Mouse (Mus musculus) stomach, postnatal 0 days (tissue): ENCODE data around the gene Jrkl. TPM values are rescaled to one million over a fixed set of nuclear protein-coding genes. Genes with fewer than 3 reads are reported as not detected.

Source experiments
- ATAC-seq: fragments of 200-750 bp; cut with Nextera tagmentation; 2 replicates; pipeline ENCODE4 v1.8.0; 2017; ENCODE audit not compliant: low FRiP score, low TSS enrichment
- DNase-seq: peaks from one replicate; pipeline ENCODE4 v3.0.0-alpha.2; 2016; ENCODE audit warnings: low spot score
- H3K27ac ChIP-seq: fragments of 300-500 bp; sonication (generic); replicated peaks from 2 replicates; pipeline ENCODE4 v1.5.1; 2014; ENCODE audit warnings: mild to moderate bottlenecking, control low read depth
- H3K27me3 ChIP-seq: fragments of 300-500 bp; sonication (generic); 2 replicates; pipeline ENCODE4 v1.6.1; 2014; ENCODE audit warnings: low read length; ENCODE audit not compliant: control insufficient read depth, insufficient read depth
- H3K36me3 ChIP-seq: fragments of 300-500 bp; sonication (generic); 2 replicates; pipeline ENCODE4 v1.6.1; 2014; ENCODE audit warnings: low read length, mixed read lengths; ENCODE audit not compliant: control insufficient read depth, insufficient read depth
- H3K4me1 ChIP-seq: fragments of 300-500 bp; sonication (generic); replicated peaks from 2 replicates; pipeline ENCODE4 v1.6.1; 2014; ENCODE audit warnings: antibody characterized with exemption; ENCODE audit not compliant: control insufficient read depth, insufficient read depth
- H3K4me2 ChIP-seq: fragments of 300-500 bp; sonication (generic); replicated peaks from 2 replicates; pipeline ENCODE4 v1.6.1; 2014; ENCODE audit warnings: low read depth, mild to moderate bottlenecking, control low read depth, moderate library complexity
- H3K4me3 ChIP-seq: fragments of 300-500 bp; sonication (generic); 2 replicates; pipeline ENCODE4 v1.5.1; 2014; ENCODE audit warnings: low read depth, low read length, control low read depth
- H3K9ac ChIP-seq: fragments of 300-500 bp; sonication (generic); 2 replicates; pipeline ENCODE4 v1.6.1; 2014; ENCODE audit warnings: mild to moderate bottlenecking, low read length, control low read depth, mixed read lengths
- H3K9me3 ChIP-seq: fragments of 300-500 bp; sonication (generic); 2 replicates; pipeline ENCODE4 v1.6.1; 2016; ENCODE audit warnings: low read length; ENCODE audit not compliant: control insufficient read depth
- CTCF ChIP-seq: IDR thresholded peaks from 2 replicates; pipeline ENCODE4 v1.5.1; 2016; ENCODE audit warnings: antibody characterized with exemption, low read depth, mild to moderate bottlenecking, moderate library complexity
- EP300 ChIP-seq: optimal IDR thresholded peaks from 2 replicates; pipeline ENCODE3; 2016; ENCODE audit warnings: antibody characterized with exemption
- WGBS: fragments of 180-500 bp; shearing (Covaris S2); extraction: QIAGEN DNeasy Blood & Tissue Kit; methylation state at CpG from one replicate; pipeline ENCODE4 v1.1.7; 2014; 5-methylcytosine and 5-hydroxymethylcytosine counted together
- polyA plus RNA-seq: library from polyadenylated mRNA; unstranded; fragments of >200 nt; fragmentation: Nextera tagmentation; extraction: Ambion mirVana; gene quantifications from 2 replicates; pipeline ENCODE4 v1.2.1, GENCODE M21; 2015

The Jrkl gene
- polyA plus RNA-seq, 1 experiment from 2014 or later = 7.2 TPM

- Histone ChIP-seq H3K27me3 (no peaks in the 10 kb centered on the region), H3K36me3 (no peaks in the 10 kb centered on the region), H3K4me3 (no peak overlapping the region), H3K9ac (no peak overlapping the region), H3K4me2 (no peak overlapping the region), H3K9me3 (no peaks in the 10 kb centered on the region), H3K27ac (no peak overlapping the region), H3K4me1 (no peaks in the 10 kb centered on the region)
- 62% methylated on average over 2 of the region's 2 CpGs for WGBS
- ATAC-seq = no peak
- no peak for TF ChIP-seq EP300
- no peak for TF ChIP-seq CTCF
- DNase-seq = no peak
These were observed 5.6 kb upstream of the Jrkl start for GRCm38 (mm10) chr9:13251251-13251650.

- no peak overlapping the region for H3K9ac ChIP-seq
- no peaks in the 10 kb centered on the region for H3K36me3 ChIP-seq
- no peaks in the 10 kb centered on the region for H3K9me3 ChIP-seq
- H3K4me1 ChIP-seq = no peaks in the 10 kb centered on the region
- no peak overlapping the region for H3K4me3 ChIP-seq
- ATAC-seq = no peak
- no peak overlapping the region for H3K27ac ChIP-seq
- DNase-seq = no peak
- H3K4me2 ChIP-seq = no peak overlapping the region
- TF ChIP-seq EP300 (no peak), CTCF (no peak)
- WGBS = 88% methylated on average over 4 of the region's 4 CpGs
- H3K27me3 ChIP-seq = no peaks in the 10 kb centered on the region
These were observed 2.5 kb upstream of the Jrkl start for GRCm38 (mm10) chr9:13248104-13248503.

GRCm38 (mm10) chr9:13246815-13247638 lies 1.4 kb upstream of the Jrkl start, which contains the start of gene Ccdc82:
TSS of gene Ccdc82 (plus strand) at chr9:13246955.
- 3% methylated on average over 22 of the region's 39 CpGs for WGBS
- ATAC-seq (peak; percentile 99), DNase-seq (peak; percentile 99)
- TF ChIP-seq EP300 = no peak
- no peaks in the 10 kb centered on the region for H3K9me3 ChIP-seq
- H3K4me2 ChIP-seq = peak within 1 kb of the TSS; percentile 57
- no peaks in the 10 kb centered on the region for H3K36me3 ChIP-seq
- peak within 1 kb of the TSS; percentile 63 for H3K4me3 ChIP-seq
- H3K27me3 ChIP-seq = no peaks in the 10 kb centered on the region
- peak within 1 kb of the TSS; percentile 86 for H3K27ac ChIP-seq
- H3K4me1 ChIP-seq = no peaks in the 10 kb centered on the region
- H3K9ac ChIP-seq = peak within 1 kb of the TSS; percentile 69

DNA sequence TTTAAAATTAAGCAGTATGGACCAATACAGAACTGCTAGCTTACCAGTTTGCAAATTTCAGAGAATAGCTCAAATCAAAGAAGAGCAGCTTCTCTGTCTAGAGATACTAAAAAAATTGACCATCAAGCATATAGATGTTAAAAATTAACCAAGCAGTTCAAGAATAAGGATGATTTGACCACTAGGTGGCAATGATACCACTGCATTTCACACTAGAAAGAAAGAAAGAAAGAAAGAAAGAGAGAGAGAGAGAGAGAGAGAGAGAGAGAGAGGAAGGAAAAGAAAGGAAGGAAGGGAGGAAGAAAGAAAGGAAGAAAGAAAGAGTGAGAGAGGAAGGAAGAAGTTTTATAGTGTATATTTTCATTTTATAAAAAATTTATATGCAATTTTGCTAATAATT lies 3.3 kb downstream of the Jrkl start:
- Histone ChIP-seq H3K4me3 (no peak overlapping the region), H3K9me3 (no peaks in the 10 kb centered on the region), H3K4me2 (no peak overlapping the region), H3K27me3 (no peaks in the 10 kb centered on the region), H3K36me3 (no peaks in the 10 kb centered on the region), H3K4me1 (no peaks in the 10 kb centered on the region), H3K27ac (no peak overlapping the region), H3K9ac (no peak overlapping the region)
- ATAC-seq (no peak), DNase-seq (no peak)
- TF ChIP-seq CTCF = peak; percentile 73
- no peak for TF ChIP-seq EP300

- H3K27me3 ChIP-seq = no peaks in the 10 kb centered on the region
- no peak overlapping the region for H3K9ac ChIP-seq
- no peak for DNase-seq
- no peak for ATAC-seq
- no peak overlapping the region for H3K4me3 ChIP-seq
- no peaks in the 10 kb centered on the region for H3K4me1 ChIP-seq
- no peaks in the 10 kb centered on the region for H3K9me3 ChIP-seq
- H3K36me3 ChIP-seq = no peaks in the 10 kb centered on the region
- no peak overlapping the region for H3K27ac ChIP-seq
- TF ChIP-seq CTCF = peak; percentile 93
- no peak for TF ChIP-seq EP300
- H3K4me2 ChIP-seq = no peak overlapping the region
- 16% methylated on average over 5 of the region's 5 CpGs for WGBS
These were observed 13.9 kb downstream of the Jrkl start for GRCm38 (mm10) chr9:13231545-13232216.

GRCm38 (mm10) chr9:13230553-13230952 lies 15.1 kb downstream of the Jrkl start:
- 4% methylated on average over 4 of the region's 4 CpGs for WGBS
- ATAC-seq = no peak

More at GRCm38 (mm10) chr9:13230553-13230952, 15.1 kb downstream of the Jrkl start:
- no peak overlapping the region for H3K4me2 ChIP-seq
- no peaks in the 10 kb centered on the region for H3K36me3 ChIP-seq
- no peak overlapping the region for H3K4me3 ChIP-seq
- no peaks in the 10 kb centered on the region for H3K9me3 ChIP-seq
- no peak for TF ChIP-seq EP300
- no peak for TF ChIP-seq CTCF
- H3K27ac ChIP-seq = no peak overlapping the region
- H3K27me3 ChIP-seq = no peaks in the 10 kb centered on the region
- DNase-seq = no peak
- H3K4me1 ChIP-seq = no peaks in the 10 kb centered on the region
- H3K9ac ChIP-seq = no peak overlapping the region
